Mouse (Mus musculus) neural tube, embryonic 14.5 days (tissue): ENCODE results near the gene Iffo1. TPM values are rescaled to one million over a fixed set of nuclear protein-coding genes. Genes with fewer than 3 reads are reported as not detected.
"Not testable (repeated sequence)": the region's sequence is repeated elsewhere in the genome, so short reads cannot be mapped to it uniquely, and the experiment has no call there.

ENCODE experiments used
- ATAC-seq: fragments of 200-750 bp; cut with Nextera tagmentation; 2 replicates; pipeline ENCODE4 v1.8.0; 2017; ENCODE audit warnings: low read depth, mild to moderate bottlenecking, moderate TSS enrichment, moderate library complexity
- H3K27ac ChIP-seq: fragments of 300-500 bp; sonication (generic); 2 replicates; pipeline ENCODE4 v1.5.1; 2014; ENCODE audit warnings: low read depth, mild to moderate bottlenecking, control low read depth, low read length, moderate library complexity, mixed read lengths
- H3K27me3 ChIP-seq: fragments of 300-500 bp; sonication (generic); 2 replicates; pipeline ENCODE4 v1.6.1; 2014; ENCODE audit warnings: low read length; ENCODE audit not compliant: control insufficient read depth, insufficient read depth
- H3K36me3 ChIP-seq: fragments of 300-500 bp; sonication (generic); 2 replicates; pipeline ENCODE4 v1.6.1; 2014; ENCODE audit warnings: low read length, mixed read lengths; ENCODE audit not compliant: control insufficient read depth, insufficient read depth
- H3K4me1 ChIP-seq: fragments of 300-500 bp; sonication (generic); 2 replicates; pipeline ENCODE4 v1.6.1; 2014; ENCODE audit warnings: low read length; ENCODE audit not compliant: control insufficient read depth, insufficient read depth
- H3K4me2 ChIP-seq: fragments of 300-500 bp; sonication (generic); 2 replicates; pipeline ENCODE4 v1.6.1; 2014; ENCODE audit warnings: mild to moderate bottlenecking, low read depth, low read length, control low read depth
- H3K4me3 ChIP-seq: fragments of 300-500 bp; sonication (generic); 2 replicates; pipeline ENCODE4 v1.5.1; 2014; ENCODE audit warnings: low read depth, low read length, control low read depth, mixed read lengths
- H3K9ac ChIP-seq: fragments of 300-500 bp; sonication (generic); replicated peaks from 2 replicates; pipeline ENCODE4 v1.6.1; 2014; ENCODE audit warnings: low read depth, mild to moderate bottlenecking, control low read depth, low read length, mixed read lengths
- H3K9me3 ChIP-seq: fragments of 300-500 bp; sonication (generic); 2 replicates; pipeline ENCODE4 v1.6.1; 2016; ENCODE audit warnings: low read length; ENCODE audit not compliant: control insufficient read depth
- WGBS: fragments of 180-500 bp; shearing (Covaris S2); extraction: QIAGEN DNeasy Blood & Tissue Kit; methylation state at CpG from one replicate; pipeline ENCODE4 v1.1.7; 2014; 5-methylcytosine and 5-hydroxymethylcytosine counted together
- polyA plus RNA-seq: library from polyadenylated mRNA; unstranded; fragments of >200 nt; fragmentation: Nextera tagmentation; extraction: Ambion mirVana; gene quantifications from 2 replicates; pipeline ENCODE4 v1.2.1, GENCODE M21; 2014

Iffo1 gene
- polyA plus RNA-seq, 1 experiment from 2014 or later = 18.3 TPM

- H3K9ac ChIP-seq = no peak overlapping the region
- 89% methylated on average over 8 of the region's 8 CpGs for WGBS
- H3K27ac ChIP-seq = no peak overlapping the region
- peaks cover 40% of the 10 kb centered on the region for H3K36me3 ChIP-seq
- no peak overlapping the region for H3K4me2 ChIP-seq
- ATAC-seq = no peak
- H3K27me3 ChIP-seq = no peaks in the 10 kb centered on the region
- H3K4me1 ChIP-seq = no peaks in the 10 kb centered on the region
- H3K9me3 ChIP-seq = no peaks in the 10 kb centered on the region
- H3K4me3 ChIP-seq = no peak overlapping the region
Observed at GRCm38 (mm10) chr6:125155262-125155661, 10.2 kb downstream of the Iffo1 start.

- H3K4me2 ChIP-seq = no peak overlapping the region
Observed at GRCm38 (mm10) chr6:125156491-125156890, 11.4 kb downstream of the Iffo1 start.

GRCm38 (mm10) chr6:125156903-125157614 lies 12.0 kb downstream of the Iffo1 start:
- H3K4me3 ChIP-seq = no peak overlapping the region
- 17% methylated on average over 7 of the region's 7 CpGs for WGBS
- H3K4me1 ChIP-seq = 0 out of 2 replicates have a peak, but pooled peaks cover 4% of the 10 kb centered on the region
- peaks cover 48% of the 10 kb centered on the region for H3K36me3 ChIP-seq
- H3K9ac ChIP-seq = no peak overlapping the region
- H3K9me3 ChIP-seq = no peaks in the 10 kb centered on the region
- peak overlapping the region; percentile 0; the same call in 1 of the 2 replicates for H3K27ac ChIP-seq
- no peaks in the 10 kb centered on the region for H3K27me3 ChIP-seq
- no peak for ATAC-seq
- no peak overlapping the region for H3K4me2 ChIP-seq

More at GRCm38 (mm10) chr6:125156491-125156890, 11.4 kb downstream of the Iffo1 start:
- H3K27ac ChIP-seq = no peak overlapping the region
- peaks cover 46% of the 10 kb centered on the region for H3K36me3 ChIP-seq
- H3K9ac ChIP-seq = no peak overlapping the region
- H3K27me3 ChIP-seq = no peaks in the 10 kb centered on the region
- 0 out of 2 replicates have a peak, but pooled peaks cover 3% of the 10 kb centered on the region for H3K4me1 ChIP-seq
- H3K4me3 ChIP-seq = no peak overlapping the region
- 91% methylated on average over 3 of the region's 3 CpGs for WGBS
- ATAC-seq = no peak
- no peaks in the 10 kb centered on the region for H3K9me3 ChIP-seq

GRCm38 (mm10) chr6:125158944-125159492 lies 14.0 kb downstream of the Iffo1 start:
- Histone ChIP-seq H3K9ac (no peak overlapping the region), H3K36me3 (peaks cover 36% of the 10 kb centered on the region), H3K4me2 (no peak overlapping the region), H3K27me3 (no peaks in the 10 kb centered on the region), H3K4me1 (peaks cover 12% of the 10 kb centered on the region), H3K9me3 (no peaks in the 10 kb centered on the region), H3K27ac (no peak overlapping the region), H3K4me3 (no peak overlapping the region)
- 90% methylated on average over 15 of the region's 15 CpGs for WGBS
- no peak for ATAC-seq

GRCm38 (mm10) chr6:125159773-125160557 lies 14.9 kb downstream of the Iffo1 start:
- H3K27me3 ChIP-seq = no peaks in the 10 kb centered on the region
- no peak overlapping the region for H3K27ac ChIP-seq
- H3K4me2 ChIP-seq = no peak overlapping the region
- H3K4me1 ChIP-seq = peaks cover 15% of the 10 kb centered on the region
- no peak overlapping the region for H3K4me3 ChIP-seq
- 89% methylated on average over 7 of the region's 7 CpGs for WGBS
- ATAC-seq = no peak
- H3K36me3 ChIP-seq = peaks cover 36% of the 10 kb centered on the region
- H3K9me3 ChIP-seq = no peaks in the 10 kb centered on the region
- no peak overlapping the region for H3K9ac ChIP-seq

GRCm38 (mm10) chr6:125160558-125160853 lies 15.5 kb downstream of the Iffo1 start:
- H3K27me3 ChIP-seq = no peaks in the 10 kb centered on the region
- H3K4me3 ChIP-seq = no peak overlapping the region
- H3K27ac ChIP-seq = no peak overlapping the region
- peaks cover 33% of the 10 kb centered on the region for H3K36me3 ChIP-seq
- WGBS = 59% methylated on average over 10 of the region's 10 CpGs
- H3K4me2 ChIP-seq = no peak overlapping the region
- ATAC-seq = no peak
- H3K9ac ChIP-seq = no peak overlapping the region
- H3K4me1 ChIP-seq = peaks cover 15% of the 10 kb centered on the region
- H3K9me3 ChIP-seq = no peaks in the 10 kb centered on the region

GRCm38 (mm10) chr6:125160854-125161760 lies 16.1 kb downstream of the Iffo1 start:
- H3K4me1 ChIP-seq = peaks cover 17% of the 10 kb centered on the region
- no peak for ATAC-seq
- no peak overlapping the region for H3K4me3 ChIP-seq
- no peaks in the 10 kb centered on the region for H3K9me3 ChIP-seq
- H3K36me3 ChIP-seq = peaks cover 31% of the 10 kb centered on the region
- no peaks in the 10 kb centered on the region for H3K27me3 ChIP-seq
- H3K9ac ChIP-seq = no peak overlapping the region
- no peak overlapping the region for H3K4me2 ChIP-seq
- 15% methylated on average over 22 of the region's 22 CpGs for WGBS
- 0 out of 2 replicates have a peak overlapping the region, but pooled peaks have one; percentile 8 for H3K27ac ChIP-seq

- H3K9ac ChIP-seq, H3K27ac ChIP-seq, ATAC-seq, H3K9me3 ChIP-seq, H3K4me3 ChIP-seq, H3K4me2 ChIP-seq, H3K27me3 ChIP-seq: not testable (repeated sequence)
- peaks cover 25% of the 10 kb centered on the region for H3K4me1 ChIP-seq
- peaks cover 28% of the 10 kb centered on the region for H3K36me3 ChIP-seq
- 6% methylated on average over 3 of the region's 5 CpGs for WGBS
Observed at GRCm38 (mm10) chr6:125161971-125162370, 16.9 kb downstream of the Iffo1 start.
